Mouse (Mus musculus) forebrain, embryonic 12.5 days (tissue): ENCODE measurements at regions not wholly inside any gene's neighbourhood (a gene's known extent, or its start where the extent isn't known, plus 50 kb on each side); places are given as distances from the start of the nearest gene placed in this dataset.
A peak's percentile ranks its signal among the peaks of the same experiment; 100 is the strongest.

Experiments
- ATAC-seq: fragments of 200-750 bp; cut with Nextera tagmentation; 2 replicates; pipeline ENCODE4 v1.8.0; 2017; ENCODE audit warnings: moderate TSS enrichment; ENCODE audit not compliant: low FRiP score
- H3K27ac ChIP-seq: fragments of 300-500 bp; sonication (generic); 2 replicates; pipeline ENCODE4 v1.5.1; 2016; ENCODE audit warnings: mild to moderate bottlenecking
- H3K27me3 ChIP-seq: fragments of 300-500 bp; sonication (generic); 2 replicates; pipeline ENCODE4 v1.6.1; 2016; ENCODE audit warnings: mild to moderate bottlenecking
- H3K36me3 ChIP-seq: fragments of 300-500 bp; sonication (generic); replicated peaks from 2 replicates; pipeline ENCODE4 v1.6.1; 2016; ENCODE audit warnings: mild to moderate bottlenecking
- H3K4me1 ChIP-seq: fragments of 300-500 bp; sonication (generic); 2 replicates; pipeline ENCODE4 v1.6.1; 2016
- H3K4me2 ChIP-seq: fragments of 300-500 bp; sonication (generic); 2 replicates; pipeline ENCODE4 v1.6.1; 2016; ENCODE audit warnings: mild to moderate bottlenecking, moderate library complexity
- H3K4me3 ChIP-seq: fragments of 300-500 bp; sonication (generic); replicated peaks from 2 replicates; pipeline ENCODE4 v1.5.1; 2016; ENCODE audit warnings: mild to moderate bottlenecking
- H3K9ac ChIP-seq: fragments of 300-500 bp; sonication (generic); 2 replicates; pipeline ENCODE4 v1.6.1; 2016; ENCODE audit warnings: mild to moderate bottlenecking
- H3K9me3 ChIP-seq: fragments of 300-500 bp; sonication (generic); 2 replicates; pipeline ENCODE4 v1.6.1; 2016
- WGBS: fragments of 180-500 bp; shearing (Covaris S2); methylation state at CpG from one replicate; pipeline ENCODE4 v1.1.7; 2016; 5-methylcytosine and 5-hydroxymethylcytosine counted together

- ATAC-seq = peak; percentile 49
- Histone ChIP-seq H3K9me3 (no peaks in the 10 kb centered on the region), H3K27ac (no peak overlapping the region), H3K4me1 (peaks cover 4% of the 10 kb centered on the region; the same call in 1 of the 2 replicates), H3K4me2 (no peak overlapping the region), H3K27me3 (no peaks in the 10 kb centered on the region), H3K4me3 (no peak overlapping the region), H3K36me3 (no peaks in the 10 kb centered on the region), H3K9ac (no peak overlapping the region)
- WGBS = 67% methylated on average over 10 of the region's 10 CpGs
Observed at GRCm38 (mm10) chr10:117515777-117516501, 113.4 kb upstream of the Cpm start.

DNA sequence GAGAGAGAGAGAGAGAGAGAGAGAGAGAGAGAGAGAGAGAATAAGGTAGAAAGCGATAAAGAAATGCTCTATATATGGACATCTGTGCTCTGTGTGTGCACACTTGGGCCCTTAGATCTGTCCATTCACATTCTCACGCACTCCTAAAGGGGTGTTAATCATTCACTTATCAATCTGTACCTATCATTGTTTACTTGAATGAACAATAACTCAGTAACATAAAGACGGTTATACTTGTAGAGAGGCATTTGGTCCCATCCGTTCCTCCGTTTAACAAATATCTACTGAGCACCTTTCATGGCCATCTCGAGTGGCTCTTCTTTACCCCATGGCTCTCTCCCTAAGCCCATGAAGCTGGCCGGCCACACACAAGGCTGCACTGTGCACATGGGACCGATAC, 114.3 kb upstream of the Cpm start:
- Histone ChIP-seq H3K27ac (no peak overlapping the region), H3K4me3 (no peak overlapping the region), H3K4me1 (peaks cover 4% of the 10 kb centered on the region; the same call in 1 of the 2 replicates), H3K36me3 (no peaks in the 10 kb centered on the region), H3K27me3 (no peaks in the 10 kb centered on the region), H3K9me3 (no peaks in the 10 kb centered on the region), H3K4me2 (no peak overlapping the region), H3K9ac (no peak overlapping the region)
- WGBS = 91% methylated on average over 8 of the region's 8 CpGs
- ATAC-seq = no peak

GRCm38 (mm10) chr10:117513925-117514546, 115.3 kb upstream of the Cpm start:
- H3K36me3 ChIP-seq = no peaks in the 10 kb centered on the region
- 94% methylated on average over 7 of the region's 7 CpGs for WGBS
- no peaks in the 10 kb centered on the region for H3K27me3 ChIP-seq
- no peak overlapping the region for H3K27ac ChIP-seq
- no peak overlapping the region for H3K4me3 ChIP-seq
- no peak overlapping the region for H3K4me2 ChIP-seq
- H3K9me3 ChIP-seq = no peaks in the 10 kb centered on the region
- no peak overlapping the region for H3K9ac ChIP-seq
- no peak for ATAC-seq
- H3K4me1 ChIP-seq = peaks cover 2% of the 10 kb centered on the region; the same call in 1 of the 2 replicates

DNA sequence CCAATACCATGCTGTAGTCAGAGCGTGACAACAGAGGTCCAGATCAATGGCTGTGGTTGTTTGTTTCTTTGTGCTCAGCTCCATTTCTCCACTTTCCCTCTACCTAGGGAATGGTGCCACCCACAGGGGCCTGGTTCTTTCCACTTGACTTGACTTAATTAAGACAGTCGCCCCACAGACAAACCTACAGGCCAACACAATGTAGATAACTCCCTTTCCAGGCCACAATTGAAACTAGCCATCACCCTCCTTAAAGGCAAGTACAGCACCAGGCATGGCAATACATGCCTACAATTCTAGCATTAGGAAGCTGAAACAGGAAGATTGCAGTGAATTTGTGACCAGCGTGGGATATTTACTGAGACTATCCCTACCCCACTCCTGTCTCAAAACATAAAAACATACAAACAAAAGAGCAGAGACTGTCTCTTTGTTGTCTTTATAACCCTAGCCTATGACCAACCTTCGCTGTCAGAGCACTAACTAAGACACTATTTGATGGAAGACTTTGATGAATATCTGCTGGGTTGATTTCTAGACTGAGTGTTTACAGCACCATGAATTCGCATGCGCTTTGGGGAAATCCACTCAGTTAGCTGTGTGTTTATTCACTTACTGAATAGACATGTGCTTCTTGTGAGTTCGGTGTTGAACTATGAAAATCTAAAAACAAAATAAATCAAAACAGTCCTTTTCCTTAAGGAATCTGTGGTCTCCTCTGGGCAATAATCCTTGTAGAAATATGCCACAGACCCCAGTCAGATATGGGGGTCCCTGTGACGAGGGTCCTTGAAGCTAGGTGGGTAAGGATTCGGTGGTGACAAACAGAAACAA, 116.7 kb upstream of the Cpm start:
- 89% methylated on average over 9 of the region's 9 CpGs for WGBS
- Histone ChIP-seq H3K36me3 (no peaks in the 10 kb centered on the region), H3K9ac (no peak overlapping the region), H3K4me3 (no peak overlapping the region), H3K9me3 (no peaks in the 10 kb centered on the region), H3K4me2 (no peak overlapping the region), H3K4me1 (0 out of 2 replicates have a peak, but pooled peaks cover 2% of the 10 kb centered on the region), H3K27ac (no peak overlapping the region), H3K27me3 (no peaks in the 10 kb centered on the region)
- no peak for ATAC-seq

GRCm38 (mm10) chr10:117511483-117512406, 117.6 kb upstream of the Cpm start:
- Histone ChIP-seq H3K27ac (no peak overlapping the region), H3K9ac (no peak overlapping the region), H3K36me3 (no peaks in the 10 kb centered on the region), H3K9me3 (no peaks in the 10 kb centered on the region), H3K4me1 (no peaks in the 10 kb centered on the region), H3K4me2 (no peak overlapping the region), H3K4me3 (no peak overlapping the region), H3K27me3 (no peaks in the 10 kb centered on the region)
- no peak for ATAC-seq
- WGBS = 90% methylated on average over 8 of the region's 8 CpGs

- Histone ChIP-seq H3K4me1 (no peaks in the 10 kb centered on the region), H3K9me3 (no peaks in the 10 kb centered on the region), H3K9ac (no peak overlapping the region), H3K36me3 (no peaks in the 10 kb centered on the region), H3K27ac (no peak overlapping the region), H3K4me3 (no peak overlapping the region), H3K27me3 (no peaks in the 10 kb centered on the region), H3K4me2 (no peak overlapping the region)
- 88% methylated on average over 3 of the region's 3 CpGs for WGBS
- no peak for ATAC-seq
Observed at GRCm38 (mm10) chr10:117510529-117511482, 118.5 kb upstream of the Cpm start.

GRCm38 (mm10) chr10:117510224-117510486, 119.1 kb upstream of the Cpm start:
- H3K27me3 ChIP-seq = no peaks in the 10 kb centered on the region
- WGBS = 88% methylated on average over 2 of the region's 2 CpGs
- H3K36me3 ChIP-seq = no peaks in the 10 kb centered on the region
- no peak for ATAC-seq
- no peak overlapping the region for H3K9ac ChIP-seq
- H3K9me3 ChIP-seq = no peaks in the 10 kb centered on the region
- no peak overlapping the region for H3K27ac ChIP-seq
- no peak overlapping the region for H3K4me2 ChIP-seq
- no peak overlapping the region for H3K4me3 ChIP-seq
- no peaks in the 10 kb centered on the region for H3K4me1 ChIP-seq

DNA sequence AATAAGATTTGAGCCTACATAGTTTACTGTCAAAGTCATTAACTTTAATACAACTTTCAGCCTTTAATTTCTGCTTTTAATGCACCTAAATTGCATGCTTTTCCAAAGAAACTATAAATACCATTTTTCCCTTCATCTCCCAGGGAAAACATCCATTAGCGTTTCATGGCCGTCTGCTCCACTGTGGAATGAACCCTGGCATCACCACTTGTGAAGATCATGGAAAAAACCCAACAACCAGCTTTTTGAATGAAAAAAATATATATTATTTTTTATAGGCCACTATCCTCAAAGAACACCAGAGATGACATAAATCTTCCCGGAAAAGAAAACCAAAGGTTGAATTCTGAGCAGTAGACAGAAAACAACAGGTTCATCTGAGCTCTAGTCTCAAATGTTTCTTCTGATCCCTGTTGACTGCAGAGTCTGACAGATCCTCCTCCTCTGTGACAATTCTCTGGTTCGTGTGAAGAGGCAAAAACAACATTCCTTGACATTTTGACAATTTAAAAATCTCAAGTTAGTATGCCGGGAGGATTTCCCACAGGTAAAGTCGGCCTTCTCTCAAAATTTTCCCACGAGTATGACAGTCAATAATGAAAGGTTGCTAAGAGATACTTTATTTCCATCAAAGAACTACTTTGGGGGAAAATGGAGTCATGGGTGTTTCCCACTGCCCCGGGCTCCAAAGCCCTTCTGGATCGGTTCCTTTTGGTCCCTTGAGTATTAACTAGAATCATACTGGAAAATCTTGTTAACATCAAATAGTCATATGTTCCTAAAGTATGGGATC, 119.7 kb upstream of the Cpm start:
- H3K36me3 ChIP-seq = no peaks in the 10 kb centered on the region
- no peaks in the 10 kb centered on the region for H3K4me1 ChIP-seq
- H3K27me3 ChIP-seq = no peaks in the 10 kb centered on the region
- ATAC-seq = no peak
- H3K4me3 ChIP-seq = no peak overlapping the region
- no peak overlapping the region for H3K4me2 ChIP-seq
- WGBS = 85% methylated on average over 9 of the region's 9 CpGs
- H3K9me3 ChIP-seq = no peaks in the 10 kb centered on the region
- no peak overlapping the region for H3K27ac ChIP-seq
- no peak overlapping the region for H3K9ac ChIP-seq

DNA sequence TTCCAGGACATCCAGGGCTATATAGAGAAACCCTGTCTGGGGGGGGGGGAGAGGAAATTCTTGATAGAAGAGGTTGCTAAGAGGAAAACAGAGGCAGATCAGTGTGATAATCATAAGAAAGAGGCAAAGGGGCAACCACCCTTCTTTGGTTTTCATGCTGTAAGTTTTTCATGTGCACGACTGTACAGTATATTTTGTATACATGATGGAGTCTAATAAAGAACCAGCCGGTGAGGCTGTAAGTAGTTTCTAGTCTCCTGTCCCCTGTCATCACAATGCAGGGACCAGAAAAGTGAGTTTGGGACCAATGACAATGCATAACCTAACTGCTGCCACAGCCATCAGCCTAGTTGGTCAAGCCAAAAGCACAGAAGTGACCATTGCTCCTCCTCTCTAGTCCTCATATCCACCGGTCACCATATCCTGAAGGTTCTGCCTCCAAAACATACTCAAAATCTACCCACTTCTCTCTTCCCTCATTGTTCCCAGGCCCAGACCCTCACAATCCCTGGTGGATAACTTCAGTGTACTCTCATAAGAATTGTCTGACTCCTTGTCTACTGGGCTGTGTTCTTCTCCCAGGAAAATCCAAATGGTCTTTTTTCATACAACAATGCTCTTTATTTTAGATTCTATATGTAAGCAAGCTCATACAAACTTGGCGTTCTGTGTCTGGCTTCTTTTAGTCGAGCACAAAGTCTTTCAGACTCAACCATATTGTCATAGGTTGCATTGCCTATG, 122.9 kb upstream of the Cpm start:
- 94% methylated on average over 5 of the region's 5 CpGs for WGBS

GRCm38 (mm10) chr10:117505529-117505928, 123.8 kb upstream of the Cpm start:
- no peak overlapping the region for H3K4me2 ChIP-seq
- ATAC-seq = no peak
- 82% methylated on average over 4 of the region's 4 CpGs for WGBS

More for the DNA sequence above, 122.9 kb upstream of the Cpm start:
- ATAC-seq = no peak
- Histone ChIP-seq H3K9me3 (no peaks in the 10 kb centered on the region), H3K9ac (no peak overlapping the region), H3K4me3 (no peak overlapping the region), H3K36me3 (no peaks in the 10 kb centered on the region), H3K4me1 (no peaks in the 10 kb centered on the region), H3K27me3 (0 out of 2 replicates have a peak, but pooled peaks cover 2% of the 10 kb centered on the region), H3K4me2 (no peak overlapping the region), H3K27ac (no peak overlapping the region)

More at GRCm38 (mm10) chr10:117505529-117505928, 123.8 kb upstream of the Cpm start:
- Histone ChIP-seq H3K27me3 (0 out of 2 replicates have a peak, but pooled peaks cover 2% of the 10 kb centered on the region), H3K4me1 (no peaks in the 10 kb centered on the region), H3K27ac (no peak overlapping the region), H3K9me3 (no peaks in the 10 kb centered on the region), H3K4me3 (no peak overlapping the region), H3K9ac (no peak overlapping the region), H3K36me3 (no peaks in the 10 kb centered on the region)
